Mouse (Mus musculus) kidney, embryonic 15.5 days (tissue): ENCODE measurements around the gene Zbtb20. TPM values are rescaled to one million over a fixed set of nuclear protein-coding genes. Genes with fewer than 3 reads are reported as not detected.

Experiments used
- ATAC-seq: fragments of 200-750 bp; cut with Nextera tagmentation; replicated peaks from 2 replicates; pipeline ENCODE4 v1.8.0; 2017; ENCODE audit warnings: moderate TSS enrichment; ENCODE audit not compliant: low FRiP score
- H3K27ac ChIP-seq: fragments of 300-500 bp; sonication (generic); 2 replicates; pipeline ENCODE4 v1.5.1; 2015; ENCODE audit warnings: mild to moderate bottlenecking, inconsistent platforms
- H3K27me3 ChIP-seq: fragments of 300-500 bp; sonication (generic); 2 replicates; pipeline ENCODE4 v1.6.1; 2015; ENCODE audit warnings: inconsistent platforms
- H3K36me3 ChIP-seq: fragments of 300-500 bp; sonication (generic); 2 replicates; pipeline ENCODE4 v1.6.1; 2015; ENCODE audit warnings: inconsistent platforms
- H3K4me1 ChIP-seq: fragments of 300-500 bp; sonication (generic); 2 replicates; pipeline ENCODE4 v1.6.1; 2015; ENCODE audit warnings: inconsistent platforms
- H3K4me2 ChIP-seq: fragments of 300-500 bp; sonication (generic); 2 replicates; pipeline ENCODE4 v1.6.1; 2015; ENCODE audit warnings: moderate library complexity, mild to moderate bottlenecking, inconsistent platforms
- H3K4me3 ChIP-seq: fragments of 300-500 bp; sonication (generic); replicated peaks from 2 replicates; pipeline ENCODE4 v1.5.1; 2015; ENCODE audit warnings: mild to moderate bottlenecking, inconsistent platforms
- H3K9ac ChIP-seq: fragments of 300-500 bp; sonication (generic); 2 replicates; pipeline ENCODE4 v1.6.1; 2015; ENCODE audit warnings: mild to moderate bottlenecking, inconsistent platforms
- H3K9me3 ChIP-seq: fragments of 300-500 bp; sonication (generic); replicated peaks from 2 replicates; pipeline ENCODE4 v1.6.1; 2016; ENCODE audit warnings: inconsistent platforms
- WGBS: fragments of 180-500 bp; shearing (Covaris S2); methylation state at CpG from one replicate; pipeline ENCODE4 v1.1.7; 2015; ENCODE audit warnings: mixed read lengths; 5-methylcytosine and 5-hydroxymethylcytosine counted together
- polyA plus RNA-seq: library from polyadenylated mRNA; unstranded; fragments of >200 nt; fragmentation: Nextera tagmentation; extraction: Ambion mirVana; gene quantifications from 2 replicates; pipeline ENCODE4 v1.2.1, GENCODE M21; 2015

Zbtb20 gene
- polyA plus RNA-seq, 1 experiment from 2014 or later, result 41.2 TPM

DNA sequence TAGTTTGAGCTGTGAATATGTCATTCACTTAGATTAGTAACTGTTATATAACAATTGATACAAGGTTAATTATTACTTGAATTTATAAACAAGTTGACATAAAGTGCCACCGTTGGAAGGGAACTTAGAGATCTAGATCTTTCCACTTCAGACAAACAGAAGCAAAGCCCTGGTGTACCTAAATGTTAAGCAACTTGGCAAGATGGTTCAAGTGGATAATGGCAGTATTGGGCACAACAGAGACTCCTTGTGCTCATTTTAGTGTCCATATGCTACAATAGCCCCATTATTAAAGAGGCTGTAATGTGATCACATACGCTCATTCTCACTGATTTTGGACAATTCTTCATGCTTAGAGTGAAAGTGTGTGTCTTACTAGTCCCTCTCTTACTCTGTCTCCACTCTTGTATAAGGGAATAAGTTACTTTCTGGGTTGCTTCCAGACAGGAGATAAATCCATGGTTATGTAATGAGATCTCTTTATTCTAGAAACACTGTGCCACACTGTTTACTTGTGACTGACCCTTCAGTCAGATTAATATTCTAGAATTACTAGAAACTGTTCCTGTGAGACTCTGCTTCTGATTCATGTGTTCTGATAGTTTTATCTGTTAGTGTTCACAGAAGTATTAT is 293.7 kb downstream of the Zbtb20 start:
- H3K36me3 ChIP-seq, result no peaks in the 10 kb centered on the region
- H3K9ac ChIP-seq, result no peak overlapping the region
- 83% methylated on average over 2 of the region's 2 CpGs for WGBS
- H3K9me3 ChIP-seq, result no peaks in the 10 kb centered on the region
- H3K27ac ChIP-seq, result no peak overlapping the region
- H3K4me1 ChIP-seq, result no peaks in the 10 kb centered on the region
- H3K4me3 ChIP-seq, result no peak overlapping the region
- no peak overlapping the region for H3K4me2 ChIP-seq
- no peaks in the 10 kb centered on the region for H3K27me3 ChIP-seq
- ATAC-seq, result no peak

- WGBS, result 79% methylated on average over 2 of the region's 2 CpGs
- no peak for ATAC-seq
- Histone ChIP-seq H3K9ac (no peak overlapping the region), H3K4me3 (no peak overlapping the region), H3K27ac (no peak overlapping the region), H3K9me3 (no peaks in the 10 kb centered on the region), H3K36me3 (no peaks in the 10 kb centered on the region), H3K4me1 (no peaks in the 10 kb centered on the region), H3K27me3 (no peaks in the 10 kb centered on the region), H3K4me2 (no peak overlapping the region)
Observed at GRCm38 (mm10) chr16:43172139-43172538, 296.5 kb downstream of the Zbtb20 start.

DNA sequence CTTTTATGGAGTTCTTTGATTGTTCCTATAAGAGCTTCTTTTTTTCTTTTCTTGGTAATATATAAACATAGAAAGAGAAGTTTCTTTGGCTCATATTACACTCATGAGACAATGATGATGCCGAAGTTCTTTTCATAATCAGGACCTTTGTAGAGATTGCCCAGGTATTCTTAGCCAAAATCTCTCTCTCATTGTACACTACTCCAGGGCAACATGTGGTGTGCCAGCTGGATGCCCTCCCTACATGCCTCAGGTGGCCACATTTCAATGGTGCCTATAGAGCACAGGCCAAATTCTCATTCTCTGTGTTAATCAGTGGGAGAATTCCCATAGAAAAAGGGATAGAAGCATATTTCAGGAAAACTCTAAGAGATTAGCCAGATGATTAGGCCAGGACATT is 297.2 kb downstream of the Zbtb20 start:
- H3K4me2 ChIP-seq, result no peak overlapping the region
- ATAC-seq, result no peak
- H3K36me3 ChIP-seq, result no peaks in the 10 kb centered on the region
- H3K4me1 ChIP-seq, result no peaks in the 10 kb centered on the region
- no peak overlapping the region for H3K9ac ChIP-seq
- H3K27ac ChIP-seq, result no peak overlapping the region
- no peaks in the 10 kb centered on the region for H3K9me3 ChIP-seq
- 86% methylated on average over 1 of the region's 1 CpGs for WGBS
- no peak overlapping the region for H3K4me3 ChIP-seq
- no peaks in the 10 kb centered on the region for H3K27me3 ChIP-seq

DNA sequence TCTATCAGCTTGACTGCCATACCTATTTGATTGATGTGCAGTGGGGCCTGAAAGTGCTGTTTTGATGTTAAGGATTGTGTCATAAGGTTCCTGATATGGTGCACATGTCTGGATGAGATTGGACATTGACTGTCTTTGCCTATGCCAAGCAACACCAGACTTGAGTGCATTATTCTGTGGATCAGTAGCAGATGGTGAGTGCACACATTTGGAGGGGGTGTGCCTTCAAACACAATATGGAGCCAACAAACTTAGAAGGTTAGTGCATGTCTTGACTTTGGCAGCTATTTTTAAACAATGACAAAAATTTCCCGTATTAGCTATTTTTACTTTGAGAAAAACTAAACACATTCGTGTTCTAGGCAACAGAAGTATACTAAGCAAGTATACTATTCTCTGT is 299.1 kb downstream of the Zbtb20 start:
- H3K4me2 ChIP-seq, result no peak overlapping the region
- ATAC-seq, result no peak
- no peak overlapping the region for H3K9ac ChIP-seq
- H3K4me1 ChIP-seq, result no peaks in the 10 kb centered on the region
- no peaks in the 10 kb centered on the region for H3K27me3 ChIP-seq
- H3K36me3 ChIP-seq, result no peaks in the 10 kb centered on the region
- no peak overlapping the region for H3K4me3 ChIP-seq
- H3K9me3 ChIP-seq, result no peaks in the 10 kb centered on the region
- H3K27ac ChIP-seq, result no peak overlapping the region
- WGBS, result 93% methylated on average over 2 of the region's 2 CpGs

GRCm38 (mm10) chr16:43181038-43181437 is 305.4 kb downstream of the Zbtb20 start:
- Histone ChIP-seq H3K4me1 (no peaks in the 10 kb centered on the region), H3K27me3 (no peaks in the 10 kb centered on the region), H3K4me2 (no peak overlapping the region), H3K9me3 (no peaks in the 10 kb centered on the region), H3K9ac (no peak overlapping the region), H3K36me3 (no peaks in the 10 kb centered on the region), H3K27ac (no peak overlapping the region), H3K4me3 (no peak overlapping the region)
- WGBS, result 65% methylated on average over 1 of the region's 1 CpGs
- peak; percentile 71 for ATAC-seq

- 91% methylated on average over 1 of the region's 1 CpGs for WGBS
- ATAC-seq, result no peak
- Histone ChIP-seq H3K36me3 (no peaks in the 10 kb centered on the region), H3K9ac (no peak overlapping the region), H3K27ac (no peak overlapping the region), H3K4me3 (no peak overlapping the region), H3K4me1 (no peaks in the 10 kb centered on the region), H3K9me3 (no peaks in the 10 kb centered on the region), H3K4me2 (no peak overlapping the region), H3K27me3 (no peaks in the 10 kb centered on the region)
Observed at GRCm38 (mm10) chr16:43190390-43190789, 314.7 kb downstream of the Zbtb20 start.

GRCm38 (mm10) chr16:43191060-43191850 is 315.6 kb downstream of the Zbtb20 start:
- Histone ChIP-seq H3K27ac (no peak overlapping the region), H3K9me3 (no peaks in the 10 kb centered on the region), H3K36me3 (no peaks in the 10 kb centered on the region), H3K4me2 (no peak overlapping the region), H3K9ac (no peak overlapping the region), H3K27me3 (no peaks in the 10 kb centered on the region), H3K4me3 (no peak overlapping the region), H3K4me1 (no peaks in the 10 kb centered on the region)
- no peak for ATAC-seq
- WGBS, result 86% methylated on average over 9 of the region's 9 CpGs

DNA sequence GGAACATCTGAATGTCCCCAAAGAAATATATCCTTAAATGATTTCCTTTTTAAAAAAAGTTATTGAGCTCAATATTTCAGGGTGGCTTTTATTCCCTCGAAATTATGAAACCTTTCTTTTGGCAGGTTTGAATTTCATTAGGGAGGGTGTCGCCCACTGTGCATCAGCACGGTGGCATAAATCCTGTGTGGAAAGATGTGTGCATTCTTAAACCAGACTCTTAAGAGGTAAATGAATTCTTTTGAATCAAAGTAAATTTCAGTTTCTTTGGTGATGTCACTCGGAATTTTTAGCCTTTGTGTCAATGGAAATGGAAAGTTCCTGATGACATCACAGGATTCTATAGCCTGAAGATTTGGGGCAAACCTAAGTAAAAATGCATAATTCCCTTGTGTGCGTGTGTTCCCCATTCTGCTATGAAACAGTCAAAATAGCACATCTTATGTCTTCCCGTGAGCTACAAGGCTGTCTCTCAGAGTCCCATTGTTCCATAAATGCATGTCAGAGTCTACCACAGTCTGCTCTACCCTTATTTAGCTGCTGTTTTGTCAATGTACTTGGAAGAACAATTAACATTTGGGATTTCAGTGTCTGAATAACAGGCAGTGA is 318.1 kb downstream of the Zbtb20 start:
- Histone ChIP-seq H3K4me1 (no peaks in the 10 kb centered on the region), H3K4me3 (no peak overlapping the region), H3K27me3 (no peaks in the 10 kb centered on the region), H3K4me2 (no peak overlapping the region), H3K27ac (no peak overlapping the region), H3K9ac (no peak overlapping the region), H3K9me3 (no peaks in the 10 kb centered on the region), H3K36me3 (no peaks in the 10 kb centered on the region)
- ATAC-seq, result no peak
- WGBS, result 87% methylated on average over 6 of the region's 6 CpGs

GRCm38 (mm10) chr16:43217336-43218006 is 341.8 kb downstream of the Zbtb20 start:
- Histone ChIP-seq H3K4me3 (no peak overlapping the region), H3K9ac (no peak overlapping the region), H3K36me3 (no peaks in the 10 kb centered on the region), H3K27ac (no peak overlapping the region), H3K4me2 (no peak overlapping the region), H3K27me3 (no peaks in the 10 kb centered on the region), H3K4me1 (0 out of 2 replicates have a peak, but pooled peaks cover 2% of the 10 kb centered on the region), H3K9me3 (no peaks in the 10 kb centered on the region)
- ATAC-seq, result no peak
- WGBS, result 40% methylated on average over 4 of the region's 4 CpGs

- 100% methylated on average over 1 of the region's 1 CpGs for WGBS
- Histone ChIP-seq H3K27me3 (no peaks in the 10 kb centered on the region), H3K27ac (no peak overlapping the region), H3K4me2 (no peak overlapping the region), H3K36me3 (no peaks in the 10 kb centered on the region), H3K4me1 (0 out of 2 replicates have a peak, but pooled peaks cover 4% of the 10 kb centered on the region), H3K9me3 (no peaks in the 10 kb centered on the region), H3K4me3 (no peak overlapping the region), H3K9ac (no peak overlapping the region)
- ATAC-seq, result no peak
Observed at GRCm38 (mm10) chr16:43219367-43219766, 343.7 kb downstream of the Zbtb20 start.

- 51% methylated on average over 4 of the region's 4 CpGs for WGBS
- no peaks in the 10 kb centered on the region for H3K9me3 ChIP-seq
- H3K9ac ChIP-seq, result no peak overlapping the region
- ATAC-seq, result no peak
- no peaks in the 10 kb centered on the region for H3K27me3 ChIP-seq
- H3K27ac ChIP-seq, result no peak overlapping the region
- no peak overlapping the region for H3K4me2 ChIP-seq
- no peak overlapping the region for H3K4me3 ChIP-seq
- H3K4me1 ChIP-seq, result 0 out of 2 replicates have a peak, but pooled peaks cover 4% of the 10 kb centered on the region
- H3K36me3 ChIP-seq, result no peaks in the 10 kb centered on the region
Observed at GRCm38 (mm10) chr16:43221313-43221712, 345.6 kb downstream of the Zbtb20 start.

DNA sequence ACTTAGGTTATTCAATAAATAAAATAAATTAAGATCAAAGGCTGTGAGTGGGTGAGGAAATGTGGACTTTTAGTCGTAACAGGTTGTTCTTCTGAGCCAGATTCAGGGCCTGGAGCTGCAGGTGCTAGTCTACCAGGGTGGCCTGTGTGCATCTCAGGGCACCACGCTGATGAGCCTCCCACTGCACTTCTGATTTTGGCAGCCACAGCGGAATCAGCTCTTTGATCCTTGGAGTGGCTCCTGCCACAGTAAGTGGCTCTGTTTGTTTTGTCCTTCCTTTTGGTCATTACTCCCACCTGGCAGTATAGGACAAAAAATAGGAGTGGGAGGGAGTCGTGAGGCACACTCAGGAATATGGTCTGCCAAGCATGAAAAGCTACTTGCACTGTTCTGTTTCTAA is 354.6 kb downstream of the Zbtb20 start:
- no peak overlapping the region for H3K9ac ChIP-seq
- H3K9me3 ChIP-seq, result no peaks in the 10 kb centered on the region
- H3K36me3 ChIP-seq, result no peaks in the 10 kb centered on the region
- H3K4me1 ChIP-seq, result peaks cover 8% of the 10 kb centered on the region; the same call in 1 of the 2 replicates
- no peaks in the 10 kb centered on the region for H3K27me3 ChIP-seq
- ATAC-seq, result peak; percentile 81
- 31% methylated on average over 4 of the region's 4 CpGs for WGBS
- no peak overlapping the region for H3K27ac ChIP-seq
- H3K4me3 ChIP-seq, result no peak overlapping the region
- H3K4me2 ChIP-seq, result no peak overlapping the region
